Mouse (Mus musculus) MEL-GATA-1-ER (cell line): Measurements from ENCODE around the gene Shisa2.
A peak's percentile ranks its signal among the peaks of the same experiment; 100 is the strongest.
"Not testable (repeated sequence)": the region's sequence is repeated elsewhere in the genome, so short reads cannot be mapped to it uniquely, and the experiment has no call there.

Source experiments
- DNase-seq: peaks from one replicate; pipeline ENCODE4 v3.0.0-alpha.2; 2012; ENCODE audit warnings: low read depth; ENCODE audit errors: extremely low read depth

The Shisa2 gene

GRCm38 (mm10) chr14:59625158-59625805 lies at the start of gene Shisa2:
TSS of gene Shisa2 (plus strand) at chr14:59625308.
- no peak for DNase-seq

- no peak for DNase-seq
Observed at GRCm38 (mm10) chr14:59576385-59576784, 48.7 kb upstream of the Shisa2 start.

- DNase-seq = no peak
Observed at GRCm38 (mm10) chr14:59590614-59591013, 34.5 kb upstream of the Shisa2 start.

- no peak for DNase-seq
Observed at GRCm38 (mm10) chr14:59591901-59592300, 33.2 kb upstream of the Shisa2 start.

- no peak for DNase-seq
Observed at GRCm38 (mm10) chr14:59592593-59592992, 32.5 kb upstream of the Shisa2 start.

GRCm38 (mm10) chr14:59594988-59595387 lies 30.1 kb upstream of the Shisa2 start:
- no peak for DNase-seq

GRCm38 (mm10) chr14:59597398-59598259 lies 27.5 kb upstream of the Shisa2 start, which contains the start of gene Cdadc1:
TSS of gene Cdadc1 (minus strand) at chr14:59597959.
- DNase-seq = peak; percentile 77

GRCm38 (mm10) chr14:59598260-59598627 lies 26.9 kb upstream of the Shisa2 start:
- no peak for DNase-seq

GRCm38 (mm10) chr14:59604002-59604645 lies 21.0 kb upstream of the Shisa2 start:
- DNase-seq = no peak

GRCm38 (mm10) chr14:59605671-59606353 lies 19.3 kb upstream of the Shisa2 start:
- DNase-seq = peak; percentile 56

- no peak for DNase-seq
Observed at GRCm38 (mm10) chr14:59607021-59607420, 18.1 kb upstream of the Shisa2 start.

- DNase-seq = no peak
Observed at GRCm38 (mm10) chr14:59612920-59613625, 12.0 kb upstream of the Shisa2 start.

GRCm38 (mm10) chr14:59614149-59614548 lies 11.0 kb upstream of the Shisa2 start:
- DNase-seq = not testable (repeated sequence)

GRCm38 (mm10) chr14:59616802-59617201 lies 8.3 kb upstream of the Shisa2 start:
- DNase-seq = no peak

GRCm38 (mm10) chr14:59624326-59624885 lies 702 bp upstream of the Shisa2 start:
- DNase-seq = no peak

GRCm38 (mm10) chr14:59625806-59626364 lies 777 bp downstream of the Shisa2 start:
- no peak for DNase-seq

GRCm38 (mm10) chr14:59626711-59627110 lies 1.6 kb downstream of the Shisa2 start:
- DNase-seq = no peak

- no peak for DNase-seq
Observed at GRCm38 (mm10) chr14:59627142-59627680, 2.1 kb downstream of the Shisa2 start.

- no peak for DNase-seq
Observed at GRCm38 (mm10) chr14:59627823-59628222, 2.7 kb downstream of the Shisa2 start.

GRCm38 (mm10) chr14:59629308-59629707 lies 4.2 kb downstream of the Shisa2 start:
- DNase-seq = no peak
